Mouse (Mus musculus) mouse trophoblast stem cell (cell line): ENCODE data around the gene Foxp1.

Experiments
- in situ Hi-C, 2 experiments: fragments of 300-500 bp; cut with MseI, MboI; formaldehyde crosslinking; loops; 2 replicates in 1 of 2; 3 replicates in 1 of 2; pipeline ENCODE4 v1.15.1; 2025

The Foxp1 gene

DNA sequence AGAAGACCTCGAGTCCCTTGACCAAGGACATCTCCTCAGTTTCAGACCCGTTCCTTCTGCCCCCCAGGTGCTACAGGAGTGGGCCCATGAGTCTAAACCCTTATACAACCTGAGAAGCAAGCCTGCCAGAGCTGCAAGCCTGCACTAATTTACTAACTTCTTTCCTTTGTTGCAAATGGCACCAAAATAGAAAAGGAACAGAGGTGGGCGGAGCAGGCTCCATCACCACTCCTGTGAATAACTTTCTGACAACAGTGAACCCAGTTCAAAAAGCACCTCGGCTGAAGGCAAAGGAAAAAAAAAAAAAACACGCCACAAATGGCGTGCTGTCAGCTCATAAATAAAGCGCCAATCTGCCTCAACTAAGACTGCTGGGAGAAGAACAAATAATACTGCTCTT, 81.4 kb downstream of the Foxp1 start:
- in situ Hi-C loops = no loop called here

GRCm38 (mm10) chr6:99440606-99441005, 81.9 kb downstream of the Foxp1 start:
- in situ Hi-C loops = no loop called here

DNA sequence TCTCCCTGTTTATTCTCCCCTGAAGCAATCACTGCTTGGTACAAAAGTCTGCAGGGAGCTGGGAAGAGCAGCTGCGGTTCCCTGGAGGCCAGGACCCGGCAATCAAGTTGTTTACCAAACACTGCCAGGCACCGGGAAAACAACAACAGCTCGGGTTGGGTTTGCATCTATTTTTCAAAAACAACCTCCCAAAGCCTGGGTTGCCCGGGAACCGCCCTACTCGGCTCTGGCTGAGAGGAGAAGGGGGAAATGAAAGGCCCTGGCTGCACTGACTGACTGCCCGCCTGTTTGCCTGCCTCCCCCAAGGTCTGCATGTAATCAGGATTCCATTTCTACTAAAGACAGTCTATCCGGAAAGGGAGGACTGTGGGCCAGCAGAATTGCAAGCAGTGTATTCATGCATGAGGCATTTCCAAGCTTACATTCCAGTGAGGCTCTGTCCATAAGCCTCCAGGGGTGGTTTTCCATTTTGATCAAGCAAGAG, 82.6 kb downstream of the Foxp1 start:
- in situ Hi-C loops = no loop called here

GRCm38 (mm10) chr6:99439214-99439877, 83.2 kb downstream of the Foxp1 start:
- in situ Hi-C loops = no loop called here

DNA sequence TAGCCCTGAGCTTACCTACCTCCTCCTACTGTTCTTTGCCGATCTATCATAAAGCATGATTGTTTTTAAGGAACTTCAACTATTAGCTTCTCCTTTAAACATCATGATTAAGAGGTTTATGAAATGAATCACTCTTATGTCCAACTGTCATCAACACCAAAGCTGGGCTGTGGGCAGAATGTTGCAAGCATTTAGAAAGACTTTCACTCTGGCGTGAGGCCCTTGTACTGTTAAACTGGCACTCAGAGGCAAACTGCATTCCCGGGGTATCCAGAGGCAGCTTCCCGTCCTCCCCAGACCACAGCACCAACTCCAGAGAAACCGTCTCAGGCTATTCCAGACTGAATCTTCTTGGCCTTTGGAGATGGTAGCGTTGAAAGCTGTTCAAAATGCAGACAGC, 86.2 kb downstream of the Foxp1 start:
- in situ Hi-C loops = no loop called here

DNA sequence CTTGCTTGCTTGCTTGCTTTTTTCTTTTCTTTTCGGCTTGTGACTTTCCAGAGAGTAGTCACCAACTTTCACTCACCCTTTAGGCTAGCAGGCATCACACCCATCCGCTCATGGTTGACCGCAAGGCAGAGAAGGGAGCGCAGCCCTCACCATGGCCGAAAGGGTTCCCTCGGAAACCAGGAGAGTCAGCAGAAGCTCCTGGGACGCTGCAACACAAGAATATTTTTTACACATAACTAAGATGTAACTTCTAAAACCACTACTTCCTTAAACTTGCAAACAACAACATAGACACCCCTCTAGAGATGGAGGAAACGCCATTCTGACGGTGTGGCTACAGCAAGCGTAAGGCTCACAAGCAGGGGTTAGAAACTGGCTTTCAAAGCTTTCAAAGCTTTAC, 87.4 kb downstream of the Foxp1 start:
- in situ Hi-C loops = no loop called here

- in situ Hi-C loops = no loop called here
Observed at GRCm38 (mm10) chr6:99433006-99433405, 89.5 kb downstream of the Foxp1 start.

DNA sequence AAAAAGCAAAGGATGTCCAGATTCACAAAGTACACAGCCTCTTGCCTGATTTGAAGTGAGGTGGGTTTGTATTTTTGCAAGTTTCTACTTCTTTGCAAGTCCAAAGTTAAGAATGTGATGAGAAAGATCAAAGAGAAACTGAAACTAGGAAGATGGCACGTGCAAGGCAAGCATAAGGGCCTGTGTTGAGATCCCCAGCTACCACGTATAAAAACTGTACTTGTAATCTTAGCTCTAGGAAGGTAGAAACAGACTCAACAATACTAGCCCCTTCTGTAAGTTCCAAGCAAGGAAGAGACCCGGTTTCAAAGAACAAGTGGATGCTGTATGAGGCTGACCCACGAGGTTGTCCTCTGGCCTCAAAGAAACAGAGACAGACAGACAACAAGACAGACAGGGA, 90.6 kb downstream of the Foxp1 start:
- in situ Hi-C loops = no loop called here

DNA sequence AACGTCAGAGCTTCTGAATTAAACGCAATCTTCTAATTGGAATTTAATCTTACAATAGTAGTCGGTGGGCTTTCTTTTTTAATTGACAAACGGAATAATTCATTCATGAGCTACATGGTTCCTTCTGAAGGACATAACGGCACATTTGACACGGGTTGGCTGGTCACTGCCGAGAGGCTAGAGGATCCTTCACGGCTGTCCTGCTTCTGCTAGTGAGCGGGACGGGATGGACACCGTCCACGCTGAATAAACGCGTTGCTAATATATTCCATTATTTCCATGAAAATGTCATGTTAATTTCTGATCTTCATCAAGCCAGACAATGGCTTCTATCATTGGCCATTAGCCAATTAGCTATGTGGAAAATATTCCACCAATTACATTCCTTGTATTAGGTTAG, 92.0 kb downstream of the Foxp1 start:
- in situ Hi-C loops = no loop called here

DNA sequence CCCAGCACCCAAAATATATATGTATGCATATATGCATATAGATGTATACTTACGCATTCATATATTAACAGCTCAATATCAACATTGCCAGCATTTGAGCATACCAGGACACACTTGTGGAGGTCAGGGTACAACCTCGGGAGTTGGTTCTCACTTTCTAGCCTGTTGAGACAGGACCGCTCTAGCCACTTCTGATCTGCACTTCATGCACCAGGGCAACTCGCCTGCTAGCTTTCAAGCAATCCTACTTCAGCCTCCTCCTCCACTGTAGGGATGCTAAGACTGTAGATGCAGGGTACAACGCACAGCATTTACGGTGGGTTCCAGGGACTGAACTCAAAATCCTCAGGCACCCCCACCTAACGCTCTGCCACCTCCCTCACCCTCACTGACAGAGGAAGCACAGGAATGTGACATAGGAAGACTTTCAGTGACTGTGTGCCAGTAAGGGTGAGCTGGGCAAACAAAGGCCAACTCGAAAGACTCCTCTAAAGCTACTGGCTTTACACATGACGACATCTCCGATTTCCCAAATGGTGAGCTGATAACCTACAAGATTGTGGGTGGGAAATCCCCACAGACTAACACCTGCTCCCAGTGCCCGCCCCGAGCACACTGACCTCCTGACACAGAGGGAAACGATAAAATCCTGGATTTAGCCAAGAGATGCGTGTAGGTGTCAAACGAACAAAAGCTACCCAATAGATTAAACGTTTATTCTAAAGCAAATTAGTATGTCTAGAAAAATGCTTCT, 93.0 kb downstream of the Foxp1 start:
- in situ Hi-C loops = no loop called here

GRCm38 (mm10) chr6:99428961-99429360, 93.6 kb downstream of the Foxp1 start:
- in situ Hi-C loops = no loop called here

- in situ Hi-C loops = no loop called here
Observed at GRCm38 (mm10) chr6:99427301-99427700, 95.2 kb downstream of the Foxp1 start.

- in situ Hi-C loops = no loop called here
Observed at GRCm38 (mm10) chr6:99425044-99425443, 97.5 kb downstream of the Foxp1 start.

DNA sequence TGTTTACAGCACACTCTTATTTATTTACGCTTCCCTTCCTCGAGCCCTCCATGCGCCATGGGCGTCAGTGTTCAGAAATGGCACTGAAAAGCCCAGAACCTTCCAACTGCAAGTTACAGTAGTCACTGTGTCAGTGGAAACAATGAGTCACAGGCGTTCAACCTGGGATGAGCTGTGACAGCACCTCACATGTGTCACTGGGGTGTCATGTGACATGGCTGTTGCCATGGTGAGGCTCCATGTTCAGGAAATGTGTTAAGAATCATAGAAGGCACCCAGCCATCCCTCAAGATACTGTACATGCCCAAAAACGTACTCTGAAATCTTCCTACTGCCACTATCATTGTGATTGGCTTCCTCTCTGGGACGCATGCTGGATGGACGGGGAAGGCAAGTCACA, 101.9 kb downstream of the Foxp1 start:
- in situ Hi-C loops = no loop called here

GRCm38 (mm10) chr6:99412598-99412997, 109.9 kb downstream of the Foxp1 start:
- in situ Hi-C loops = no loop called here

DNA sequence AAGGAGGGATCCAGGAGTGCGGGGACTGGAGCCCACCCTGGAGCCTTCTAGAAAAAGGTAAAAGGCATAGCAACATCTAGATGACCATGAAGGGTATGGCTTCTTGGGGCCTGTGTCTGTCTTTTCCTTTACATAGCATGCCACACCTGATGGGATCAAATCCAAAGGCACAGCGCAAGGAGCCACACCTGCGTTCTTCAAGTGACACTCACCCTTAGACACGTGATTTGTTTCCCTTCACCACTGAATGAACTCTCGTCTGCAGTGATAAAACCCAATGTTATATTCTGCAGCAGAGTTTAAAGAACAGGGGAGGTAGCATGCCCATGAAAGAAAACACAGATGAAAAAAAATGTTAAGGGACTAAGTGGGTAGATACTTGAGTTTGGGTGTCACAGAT, 112.9 kb downstream of the Foxp1 start:
- in situ Hi-C loops = no loop called here

DNA sequence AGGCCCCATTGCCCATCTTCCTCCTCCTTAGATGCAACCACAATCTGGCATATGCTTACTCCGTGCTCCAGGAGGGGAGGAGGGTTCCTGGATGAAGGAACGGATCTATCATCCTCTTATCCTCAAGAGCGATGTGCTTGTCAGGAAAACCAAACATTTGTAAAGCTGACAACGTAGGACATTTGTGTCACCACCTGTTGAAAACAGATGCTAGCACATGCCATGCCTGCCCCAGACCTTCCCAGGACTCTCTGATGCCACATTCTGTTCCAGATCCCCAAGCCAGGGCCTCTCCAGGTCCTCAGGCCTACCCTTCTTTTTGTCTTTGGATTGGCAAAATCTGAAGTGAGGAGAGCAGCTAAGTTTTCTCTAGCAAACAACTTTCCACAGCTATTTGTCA, 113.6 kb downstream of the Foxp1 start:
- in situ Hi-C loops = no loop called here

- in situ Hi-C loops = no loop called here
Observed at GRCm38 (mm10) chr6:99403755-99404390, 118.6 kb downstream of the Foxp1 start.

DNA sequence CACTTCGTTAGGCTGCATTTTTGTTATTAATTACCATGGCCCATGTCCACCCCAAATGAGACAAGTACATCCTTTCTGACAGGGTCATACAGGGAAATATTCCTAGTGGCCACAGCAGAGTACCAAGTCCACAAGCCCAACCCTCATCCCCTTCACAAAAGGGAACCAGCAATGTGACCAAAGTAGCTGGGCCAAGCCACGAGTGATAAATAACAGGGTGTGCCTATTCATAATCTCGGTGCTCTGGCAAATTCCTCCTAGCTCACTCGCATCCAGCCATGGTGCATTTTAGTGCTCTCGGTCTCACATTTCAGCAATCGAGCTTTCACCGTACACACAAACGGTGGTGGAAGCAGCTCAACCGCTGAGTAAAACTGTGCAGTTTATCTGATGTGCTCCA, 119.6 kb downstream of the Foxp1 start:
- in situ Hi-C loops = no loop called here

GRCm38 (mm10) chr6:99402370-99402769, 120.2 kb downstream of the Foxp1 start:
- in situ Hi-C loops = no loop called here

GRCm38 (mm10) chr6:99401801-99402200, 120.7 kb downstream of the Foxp1 start:
- in situ Hi-C loops = no loop called here

GRCm38 (mm10) chr6:99401211-99401610, 121.3 kb downstream of the Foxp1 start:
- in situ Hi-C loops = no loop called here

DNA sequence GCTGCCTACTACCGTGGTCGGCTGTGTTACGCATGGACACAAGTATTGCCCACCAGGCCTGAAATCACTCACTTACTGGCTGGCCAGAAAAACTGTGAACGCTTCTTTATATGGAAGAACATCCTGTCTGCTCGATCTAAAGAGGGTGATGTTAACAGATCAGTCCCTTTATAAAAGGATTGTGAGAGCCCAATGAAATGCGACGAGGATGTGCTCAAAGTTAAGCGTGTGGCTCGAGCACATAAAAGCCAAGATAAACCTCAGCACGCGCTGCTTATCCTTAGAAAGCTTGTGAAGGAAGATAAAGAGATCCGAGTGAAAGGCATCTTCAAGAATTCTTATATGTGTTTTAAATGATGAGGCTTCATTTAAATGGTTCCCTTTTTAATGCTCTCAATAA, 126.8 kb downstream of the Foxp1 start:
- in situ Hi-C loops = no loop called here
